Mouse (Mus musculus) retina, postnatal 7 days (tissue): ENCODE data around the gene Kansl2.
"Not testable (repeated sequence)": the region's sequence is repeated elsewhere in the genome, so short reads cannot be mapped to it uniquely, and the experiment has no call there.

Source experiments
- DNase-seq: peaks from one replicate; pipeline ENCODE4 v3.0.0-alpha.2; 2012; ENCODE audit warnings: low read depth, low spot score

Gene Kansl2

DNA sequence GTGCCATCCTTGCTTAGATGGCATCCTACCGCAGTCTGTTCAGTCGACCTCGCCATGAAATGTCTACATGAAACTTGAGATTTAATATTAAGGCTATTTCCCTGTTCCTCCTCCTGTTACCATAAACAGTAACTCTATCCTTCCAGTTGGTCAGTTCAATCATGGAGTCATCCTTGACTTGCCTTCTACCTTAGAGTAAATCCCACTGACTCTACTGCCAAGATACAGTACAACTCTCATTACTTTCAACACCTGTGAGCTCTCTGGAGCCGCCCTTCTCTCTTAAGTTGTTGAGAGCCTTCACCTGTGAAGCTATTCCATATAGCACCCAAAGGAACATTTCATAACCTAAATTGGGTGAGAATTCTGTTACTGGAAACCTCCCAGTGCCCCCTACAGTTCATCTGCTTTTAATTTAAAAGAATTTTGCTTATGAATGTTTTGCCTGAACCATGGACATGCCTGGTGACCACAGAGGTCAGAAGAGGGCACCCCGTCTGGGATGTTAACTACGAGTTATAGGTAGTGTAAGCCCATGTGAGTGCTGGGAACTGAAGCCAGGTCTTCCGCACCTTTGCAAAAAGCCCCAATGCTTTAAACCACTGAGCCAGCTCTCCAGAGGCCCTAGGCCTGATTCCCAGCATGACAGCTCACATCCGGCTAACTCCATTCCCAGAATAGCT, 2.9 kb upstream of the Kansl2 start:
- DNase-seq = no peak

DNA sequence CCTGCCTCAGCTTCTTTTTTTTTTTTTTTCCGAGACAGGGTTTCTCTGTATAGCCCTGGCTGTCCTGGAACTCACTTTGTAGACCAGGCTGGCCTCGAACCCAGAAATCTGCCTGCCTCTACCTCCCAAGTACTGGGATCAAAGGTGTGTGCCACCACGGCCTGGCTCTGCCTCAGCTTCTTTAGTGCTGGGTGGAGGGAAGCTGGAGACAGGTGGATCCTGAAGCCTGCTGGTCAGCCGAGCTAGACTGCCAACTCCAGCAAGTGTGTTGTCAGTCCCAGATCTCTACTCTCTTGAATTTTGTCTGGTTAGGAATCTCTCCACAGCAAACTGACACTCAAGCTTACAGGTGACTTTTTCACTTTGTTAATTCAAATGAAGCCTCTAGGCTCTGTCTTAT, 1.9 kb upstream of the Kansl2 start:
- DNase-seq = no peak

DNA sequence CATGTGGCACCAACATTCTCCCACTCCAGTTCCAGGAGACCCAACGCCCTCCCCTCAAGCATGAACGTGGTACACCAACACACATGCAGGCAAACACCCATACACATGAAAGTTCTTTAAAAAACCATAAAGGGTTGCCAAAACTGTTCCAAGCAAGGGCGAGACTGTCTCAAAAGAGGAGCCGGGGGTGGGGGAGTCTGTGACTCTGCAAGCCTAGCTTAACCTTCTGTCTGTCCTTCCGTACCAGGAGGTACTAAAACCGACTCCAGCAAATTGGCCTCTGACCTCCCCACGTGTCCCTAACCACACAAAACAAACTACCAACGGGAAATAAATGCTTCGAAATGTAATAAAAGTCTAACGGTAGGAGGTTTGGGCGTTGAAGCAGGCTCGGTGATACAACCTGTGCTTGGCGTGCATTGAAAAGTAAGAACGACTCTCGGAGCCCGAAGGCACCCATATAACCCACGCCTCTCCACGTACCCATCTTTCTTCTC, 981 bp downstream of the Kansl2 start:
- DNase-seq = no peak

DNA sequence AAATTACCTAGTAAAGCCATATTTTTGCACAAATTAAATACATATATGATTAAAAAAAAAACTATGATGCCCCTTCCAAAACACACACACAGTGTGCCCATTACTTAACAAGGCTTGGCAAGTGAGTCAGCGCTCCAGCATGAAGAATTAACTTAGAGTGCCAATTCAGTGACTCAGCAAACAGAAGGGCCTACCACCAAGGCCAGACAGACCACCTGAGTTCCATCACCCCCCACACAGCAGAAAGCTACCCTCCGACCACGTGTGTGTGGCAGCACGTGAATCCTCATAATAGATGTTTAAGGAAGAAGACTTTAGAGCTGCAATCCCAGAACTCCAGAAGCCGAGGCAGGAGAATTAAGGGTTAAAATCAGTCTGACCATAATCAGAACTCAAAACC, 1.8 kb downstream of the Kansl2 start:
- no peak for DNase-seq

DNA sequence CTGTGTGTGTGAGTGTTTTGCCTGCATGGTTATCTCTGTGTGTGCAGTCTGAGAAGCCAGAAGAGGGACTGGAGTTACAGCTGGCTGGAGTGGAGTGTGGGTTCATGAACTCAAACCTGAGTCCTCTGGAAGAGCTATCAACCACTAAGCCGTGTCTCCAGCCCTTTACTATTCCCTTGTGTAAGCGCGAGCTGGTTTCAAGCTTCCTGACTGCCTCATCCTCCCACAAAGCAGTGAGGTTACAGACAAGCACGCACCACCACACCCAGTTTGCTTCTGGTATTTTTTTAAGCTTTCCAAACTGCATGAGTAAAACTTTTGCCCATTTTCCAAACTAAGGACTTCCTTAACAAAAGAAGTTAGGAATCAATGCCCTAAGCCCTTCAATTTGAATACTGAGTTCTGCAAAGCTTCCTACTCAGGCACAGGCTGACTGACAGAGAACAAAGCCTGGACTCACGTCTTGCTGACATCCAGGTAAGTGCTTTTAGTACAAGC, 5.9 kb downstream of the Kansl2 start:
- no peak for DNase-seq

DNA sequence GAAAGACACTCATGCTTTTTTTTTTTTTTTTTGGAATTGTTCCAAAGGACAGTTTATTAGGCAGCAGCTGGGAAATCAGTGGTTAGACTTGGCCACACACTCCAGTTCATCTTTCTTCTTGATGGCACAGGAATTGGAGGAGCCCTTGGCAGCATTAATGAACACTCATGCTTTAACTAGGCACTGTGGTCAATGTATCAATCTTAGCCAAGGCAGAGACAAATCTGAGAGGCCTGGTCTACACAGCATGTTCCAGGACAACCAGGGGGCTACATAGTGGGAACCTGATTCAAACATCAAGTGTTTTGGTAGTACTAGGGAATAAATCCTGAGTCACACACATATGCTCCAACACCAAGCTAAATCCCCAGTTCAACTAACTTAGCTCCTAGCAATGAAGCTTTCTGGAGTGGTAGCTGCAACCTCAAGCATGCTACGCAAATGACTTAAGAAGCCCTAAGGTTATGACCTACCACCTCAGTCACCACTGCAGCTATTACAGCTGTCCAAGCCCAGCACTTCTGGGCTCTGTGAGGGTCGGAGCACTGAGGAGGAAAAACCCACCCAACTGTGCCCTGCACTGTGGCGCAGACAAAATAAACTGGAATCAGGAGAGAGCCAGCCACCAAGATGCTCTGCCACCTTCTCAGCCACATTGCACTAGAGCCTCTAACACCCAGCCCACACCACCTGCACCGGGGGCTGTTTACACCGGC, 6.8 kb downstream of the Kansl2 start:
- DNase-seq = no peak

DNA sequence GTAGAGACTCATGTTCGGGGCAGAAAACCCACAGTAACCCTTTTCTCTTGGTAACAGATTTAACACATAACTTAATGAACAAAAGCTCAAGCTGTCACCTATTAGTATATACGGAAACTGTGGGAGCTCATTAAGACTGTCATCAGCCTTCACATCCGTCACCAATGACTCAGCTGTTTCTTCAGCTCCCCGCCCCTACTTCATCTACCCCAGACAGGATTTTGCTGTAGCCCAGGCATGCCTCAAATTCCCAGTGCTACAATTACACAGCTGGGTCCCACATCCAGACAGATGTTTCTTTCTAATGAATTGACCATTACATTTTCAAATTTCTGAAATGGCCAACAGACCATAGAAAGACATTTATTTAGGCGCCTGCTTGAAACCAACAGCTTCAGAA, 8.0 kb downstream of the Kansl2 start:
- DNase-seq = no peak

DNA sequence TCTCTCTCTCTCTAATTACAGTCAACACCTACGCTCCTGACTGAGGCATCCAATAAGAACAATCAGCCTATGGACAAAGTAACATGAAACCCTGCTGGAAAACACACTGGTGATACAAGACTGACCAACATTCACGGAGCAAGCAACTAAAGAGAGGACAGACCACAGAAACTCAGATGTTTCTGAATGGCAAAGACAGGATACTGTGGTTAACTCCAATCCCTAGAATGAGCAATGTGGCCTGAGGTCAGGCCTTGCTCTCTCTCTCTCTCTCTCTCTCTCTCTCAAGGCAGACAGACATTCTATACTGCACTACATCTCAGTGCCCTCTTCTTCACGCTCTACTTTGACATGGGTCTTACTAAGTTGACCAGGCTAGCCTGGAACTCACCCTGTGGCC, 12.8 kb downstream of the Kansl2 start:
- no peak for DNase-seq

DNA sequence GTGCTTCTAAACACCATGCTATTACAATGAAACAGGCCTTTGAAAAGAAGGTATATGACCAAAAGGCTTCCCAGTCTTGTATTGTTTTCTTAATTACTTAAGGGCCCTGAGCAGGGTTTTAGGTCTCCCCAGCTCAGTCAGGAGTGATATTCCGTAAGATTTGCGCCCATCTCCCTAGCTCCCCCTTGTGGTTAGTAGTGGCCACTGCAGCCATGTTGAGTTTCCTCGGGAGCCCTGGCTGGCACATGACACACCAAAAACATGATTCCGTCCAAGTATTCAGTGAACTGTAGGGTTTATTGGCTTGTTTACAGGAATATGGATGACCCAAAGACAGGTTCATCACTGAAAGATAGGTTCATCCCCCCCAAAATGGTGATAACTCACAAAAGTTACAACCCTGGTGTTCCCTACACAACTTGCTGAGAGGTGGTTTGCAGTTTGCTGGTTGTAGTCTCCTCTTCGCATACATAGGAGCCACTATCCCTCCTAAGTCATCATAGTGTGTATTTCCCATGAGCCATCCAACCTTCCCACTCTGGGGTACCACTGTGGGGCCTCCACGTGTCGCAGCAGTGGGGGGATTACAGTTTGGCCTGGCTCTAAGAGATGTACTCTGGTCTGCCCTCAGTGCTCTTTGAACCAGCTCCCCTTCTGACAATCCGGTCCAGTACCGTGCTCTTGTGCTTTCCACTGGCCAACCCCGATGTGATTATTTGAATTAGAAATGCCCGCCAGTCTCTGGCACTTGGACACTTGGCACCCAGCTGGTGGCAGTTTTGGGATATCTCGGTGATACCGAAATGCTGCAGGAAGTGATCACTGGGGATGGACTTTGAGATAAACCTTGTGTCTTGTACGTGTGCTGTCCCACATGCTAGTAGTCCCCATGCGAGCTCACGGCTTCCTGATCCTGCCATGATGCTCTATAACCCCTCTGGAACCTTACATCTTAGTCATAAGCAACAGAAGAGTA, 16.4 kb downstream of the Kansl2 start:
- peak; percentile 42 for DNase-seq

DNA sequence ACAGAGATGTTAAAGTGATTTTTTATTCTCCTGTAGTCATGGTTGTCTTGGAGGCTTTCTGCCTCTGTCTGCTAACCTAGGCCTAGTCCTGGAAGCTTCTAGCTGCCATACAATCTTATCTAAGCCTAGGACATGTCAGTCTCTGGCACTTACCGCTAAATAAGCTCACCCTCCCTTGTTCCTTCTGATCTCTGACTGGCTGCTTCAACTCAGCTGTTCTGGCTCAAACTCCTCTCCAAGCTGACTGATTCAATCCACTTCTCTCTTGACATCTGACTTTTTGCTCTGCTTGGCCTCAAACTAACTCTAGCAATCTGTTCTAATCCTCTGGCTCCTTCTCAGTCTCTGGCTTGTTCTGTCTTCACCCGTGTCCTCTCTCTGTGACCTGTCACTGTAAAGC, 19.2 kb downstream of the Kansl2 start:
- not testable (repeated sequence) for DNase-seq

DNA sequence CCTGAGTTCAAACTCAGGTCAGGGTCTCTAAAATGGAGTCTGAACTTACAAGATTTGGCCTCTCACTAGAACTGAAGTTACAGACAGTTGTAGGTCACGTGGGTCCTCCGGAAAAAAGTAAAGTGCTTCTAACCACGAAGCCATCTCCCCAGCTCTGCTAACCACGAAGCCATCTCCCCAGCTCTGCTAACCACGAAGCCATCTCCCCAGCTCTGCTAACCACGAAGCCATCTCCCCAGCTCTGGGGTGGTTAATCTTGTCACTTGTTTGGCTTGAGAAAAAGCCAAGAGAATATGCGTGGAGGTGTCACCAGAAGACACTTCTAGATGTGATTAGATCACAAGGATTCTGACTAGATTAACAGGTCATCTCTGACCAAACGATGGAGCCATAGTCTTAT, 19.9 kb downstream of the Kansl2 start:
- DNase-seq = no peak

DNA sequence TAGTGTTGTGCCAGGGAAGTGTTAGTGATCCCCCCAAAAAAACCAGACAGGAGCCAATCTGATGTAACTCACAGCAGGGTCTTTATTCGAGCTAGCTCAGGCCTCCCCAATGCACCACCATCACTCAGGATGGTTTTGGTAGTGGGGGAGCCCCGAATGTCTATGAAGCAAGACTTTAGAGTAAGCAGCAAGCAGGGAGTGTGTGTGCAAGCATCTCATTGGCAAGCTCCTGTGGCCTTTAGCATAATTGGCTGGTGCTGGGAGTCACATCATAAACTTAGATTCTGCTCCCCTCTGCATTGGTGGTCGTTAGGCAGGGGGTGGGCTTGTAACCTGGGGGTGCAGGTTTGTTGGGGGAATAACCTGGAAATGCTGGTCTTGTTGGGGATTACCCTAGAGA, 20.4 kb downstream of the Kansl2 start:
- DNase-seq = not testable (repeated sequence)

DNA sequence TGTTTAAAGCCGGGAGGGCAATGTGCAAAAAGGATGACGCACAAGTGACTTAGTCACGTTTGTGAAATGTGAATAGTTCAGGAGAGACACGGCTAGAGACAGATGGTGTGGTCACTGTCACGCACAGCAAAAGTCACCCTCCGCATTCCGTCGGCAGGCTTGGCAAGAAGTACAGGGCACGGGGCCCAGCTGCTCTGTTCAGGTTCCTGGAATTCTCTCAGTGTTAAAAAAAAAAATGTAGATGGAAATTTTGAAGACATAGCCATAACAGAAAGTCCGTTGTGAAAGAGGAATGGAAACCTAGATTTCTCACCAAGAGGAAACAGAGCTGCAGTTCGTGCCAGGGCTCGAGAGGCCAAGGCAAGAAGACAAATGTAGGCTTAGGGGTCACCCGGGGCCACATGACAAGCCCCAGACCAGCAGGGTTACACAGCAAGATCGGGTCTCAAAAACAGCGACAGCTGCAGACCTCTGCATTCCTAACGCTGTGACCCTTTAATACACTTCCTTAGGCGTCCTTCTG, 21.2 kb downstream of the Kansl2 start:
- DNase-seq = no peak

DNA sequence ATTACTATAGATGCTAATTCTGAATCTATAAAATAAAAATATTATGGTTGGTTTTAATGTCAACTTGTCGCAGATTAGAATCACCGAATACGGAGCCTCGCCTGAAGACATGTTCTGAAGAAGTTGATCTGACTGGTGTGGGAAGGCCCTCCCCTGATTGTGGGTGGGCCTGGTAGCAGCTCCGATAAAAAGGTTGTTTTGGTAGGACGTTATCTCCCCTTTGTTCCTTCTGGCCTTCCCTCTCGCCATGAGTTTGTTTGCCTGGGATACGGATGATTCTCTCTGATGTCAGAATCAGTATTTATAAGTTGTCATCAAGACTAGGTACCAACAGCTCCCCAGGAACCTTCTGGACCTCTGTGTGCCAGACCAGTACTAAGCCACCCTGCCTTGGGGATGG, 21.8 kb downstream of the Kansl2 start:
- DNase-seq = no peak

DNA sequence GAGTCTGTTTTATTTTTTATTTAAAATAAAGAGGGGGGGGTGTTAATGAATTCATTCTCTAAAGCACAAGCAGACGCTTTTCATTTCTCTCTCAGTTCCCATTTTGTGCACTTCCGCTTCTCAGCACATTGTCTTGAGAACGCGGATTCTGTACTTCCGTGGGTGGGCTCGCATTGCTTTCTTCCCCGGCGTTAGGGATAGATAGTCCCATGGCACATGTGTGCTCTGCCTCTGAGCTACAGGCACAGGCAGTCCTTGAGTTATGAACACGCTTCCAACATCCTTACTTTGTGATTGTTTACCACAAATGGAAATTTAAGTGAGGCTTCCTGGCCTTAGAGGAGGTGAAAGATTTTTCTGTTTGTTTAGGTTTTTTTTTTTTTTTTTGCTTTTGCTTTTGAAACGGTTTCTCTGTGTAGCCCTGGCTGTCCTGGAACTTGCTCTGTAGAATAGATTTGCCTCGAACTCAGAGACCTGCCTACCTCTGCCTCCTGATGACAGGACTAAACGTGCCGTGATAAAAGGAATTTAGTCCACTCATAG, 22.6 kb downstream of the Kansl2 start:
- no peak for DNase-seq

DNA sequence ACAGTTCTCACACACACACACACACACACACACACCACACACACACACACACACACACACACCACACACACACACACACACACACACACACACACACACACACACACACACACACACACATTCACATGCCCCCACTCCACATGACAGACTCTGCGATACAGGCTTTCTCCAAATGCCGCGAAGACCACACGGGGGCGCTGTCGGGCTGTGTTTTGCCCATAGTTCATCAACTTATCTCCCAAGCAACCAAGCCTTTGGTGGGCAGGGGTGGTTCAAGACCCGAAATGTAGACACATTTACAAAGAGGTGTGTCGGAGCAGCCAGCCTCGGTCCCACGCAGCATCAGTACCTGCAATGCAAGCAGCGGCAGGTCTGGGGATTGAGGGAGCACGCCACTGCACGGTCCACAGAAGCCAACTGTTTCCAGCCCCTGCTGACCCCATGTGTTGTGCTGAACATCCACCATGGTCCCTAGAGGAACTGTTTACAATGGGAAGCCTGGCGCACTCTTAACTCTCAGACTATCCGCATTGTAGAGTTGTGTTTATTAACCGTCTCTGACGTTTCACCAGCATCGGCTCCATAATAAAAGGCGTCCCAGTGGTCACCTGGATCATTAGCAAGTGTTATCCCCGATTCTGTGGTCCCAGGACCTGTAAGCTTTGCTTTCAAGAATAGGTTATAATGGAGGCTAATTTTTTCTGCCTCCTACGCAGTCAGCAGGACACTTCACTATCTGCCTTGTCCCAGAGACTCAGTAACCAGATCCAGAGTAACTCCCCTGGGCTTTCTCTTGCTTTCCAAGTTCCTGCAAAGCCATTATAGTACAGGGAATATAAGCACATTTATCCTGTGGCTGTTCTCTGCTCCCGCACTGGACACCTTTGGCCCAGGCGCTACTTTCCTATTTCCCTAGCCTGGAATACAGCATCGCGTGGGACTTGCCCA, 23.4 kb downstream of the Kansl2 start:
- DNase-seq = peak; percentile 80

DNA sequence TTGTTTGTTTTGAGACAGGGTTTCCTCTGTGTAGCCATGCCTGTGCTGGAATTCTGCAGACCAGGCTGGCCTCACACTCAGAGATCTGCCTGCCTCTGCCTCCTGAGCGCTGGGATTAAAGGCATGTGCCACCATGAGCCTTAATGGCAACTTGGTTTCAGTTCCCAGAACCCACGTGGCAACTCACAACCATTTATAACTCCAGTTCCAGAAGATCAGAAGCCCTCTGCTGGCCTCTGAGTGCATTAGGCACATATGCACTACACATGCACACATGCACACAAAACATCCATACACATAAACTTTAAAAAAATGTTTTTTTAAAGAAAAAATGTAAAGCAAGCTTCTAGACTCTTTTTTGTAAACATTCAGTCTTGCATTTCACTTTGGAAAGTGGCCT, 24.7 kb downstream of the Kansl2 start:
- no peak for DNase-seq

DNA sequence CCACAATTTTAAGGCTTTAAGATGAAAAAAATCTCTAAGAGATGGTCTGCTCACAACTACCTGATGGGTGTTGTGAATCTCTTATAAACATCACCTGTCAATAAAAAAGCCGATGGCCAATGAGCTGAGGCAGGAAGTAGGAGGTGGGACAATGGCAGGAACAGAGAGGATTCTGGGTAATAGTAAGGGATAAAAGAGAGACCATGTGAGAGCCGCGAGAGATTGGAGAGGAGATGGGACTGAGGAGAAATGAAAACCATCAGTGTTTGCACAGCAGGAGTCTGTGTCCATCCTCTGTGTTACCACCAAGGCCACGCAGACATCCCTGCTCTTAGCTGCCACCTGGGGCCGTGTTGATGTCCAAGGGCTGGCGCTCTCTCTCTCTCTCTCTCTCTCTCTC, 26.7 kb downstream of the Kansl2 start:
- DNase-seq = no peak

DNA sequence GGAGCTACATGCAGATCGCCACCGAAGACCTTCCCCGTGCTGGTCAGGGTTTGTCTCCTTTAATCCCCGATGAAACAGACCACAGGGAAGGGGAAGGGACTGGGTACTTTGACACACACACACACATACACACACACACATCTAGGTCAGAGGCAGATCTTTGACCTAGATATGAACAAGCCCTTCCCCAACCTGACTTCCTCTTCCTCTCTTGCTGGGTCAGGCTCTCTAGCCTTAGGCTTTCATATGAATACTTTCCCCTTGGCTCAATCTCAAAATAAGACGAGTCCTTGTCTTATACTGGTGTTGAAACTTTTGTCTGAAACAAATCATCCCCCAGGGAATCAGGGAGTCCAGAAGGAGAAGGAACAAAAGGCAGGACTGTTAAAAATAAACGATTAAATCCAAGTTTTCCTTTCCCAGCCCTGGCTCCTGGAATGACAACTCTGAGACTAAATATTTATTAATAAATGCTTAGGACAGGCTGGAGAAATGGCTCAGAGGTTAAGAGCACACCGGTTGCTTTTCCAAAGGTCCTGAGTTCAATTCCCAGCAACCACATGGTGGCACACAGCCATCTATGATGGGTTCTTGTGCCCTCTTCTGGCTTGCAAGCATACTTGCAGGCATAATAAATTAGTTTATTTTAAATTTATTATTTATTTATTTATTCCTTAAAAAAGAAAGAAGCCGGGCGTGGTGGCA, 27.7 kb downstream of the Kansl2 start:
- no peak for DNase-seq

DNA sequence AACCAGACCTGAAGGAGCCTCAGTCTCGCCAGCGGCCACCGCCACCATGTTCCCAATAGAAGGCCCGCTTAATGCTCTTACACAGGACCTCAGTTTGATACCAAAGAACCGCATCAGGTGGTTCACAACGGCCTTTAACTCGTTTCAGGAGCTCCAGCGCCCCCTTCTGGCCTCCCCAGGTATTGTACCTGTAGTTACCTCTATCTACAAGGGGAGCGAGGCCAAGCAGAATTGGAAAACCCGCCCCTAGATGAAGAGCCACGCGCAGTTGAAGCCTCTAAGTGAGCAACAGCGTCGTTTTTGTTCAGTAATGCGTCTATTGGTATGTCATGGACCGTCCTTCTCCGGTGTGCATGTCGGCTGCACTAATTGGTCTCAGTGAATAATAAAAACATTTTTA, 29.6 kb downstream of the Kansl2 start:
- peak; percentile 32 for DNase-seq
